Mouse (Mus musculus): ENCODE results near the gene Cpa2.

Cpa2 gene

GRCm38 (mm10) chr6:30549231-30549761 is 7.9 kb downstream of the Cpa2 start:
- DNase-seq, result no peak

- no peak for DNase-seq
These were observed 9.3 kb downstream of the Cpa2 start for GRCm38 (mm10) chr6:30550496-30551192.

- no peak for DNase-seq
These were observed 9.8 kb downstream of the Cpa2 start for GRCm38 (mm10) chr6:30551193-30551515.

- DNase-seq, result no peak
These were observed 10.5 kb downstream of the Cpa2 start for GRCm38 (mm10) chr6:30551644-30552580.

- DNase-seq, result no peak
These were observed 11.2 kb downstream of the Cpa2 start for GRCm38 (mm10) chr6:30552628-30553027.

- DNase-seq, result no peak
These were observed 12.1 kb downstream of the Cpa2 start for GRCm38 (mm10) chr6:30553381-30554010.

GRCm38 (mm10) chr6:30554092-30554491 is 12.7 kb downstream of the Cpa2 start:
- no peak for DNase-seq

GRCm38 (mm10) chr6:30554621-30555170 is 13.3 kb downstream of the Cpa2 start:
- DNase-seq, result no peak

GRCm38 (mm10) chr6:30556080-30556479 is 14.7 kb downstream of the Cpa2 start:
- DNase-seq, result no peak

- DNase-seq, result no peak
These were observed 18.3 kb downstream of the Cpa2 start for GRCm38 (mm10) chr6:30559726-30560125.

- no peak for DNase-seq
These were observed 20.8 kb downstream of the Cpa2 start for GRCm38 (mm10) chr6:30562132-30562531.

- DNase-seq, result no peak
These were observed 22.2 kb downstream of the Cpa2 start for GRCm38 (mm10) chr6:30563575-30563974.

- no peak for DNase-seq
These were observed 22.7 kb downstream of the Cpa2 start for GRCm38 (mm10) chr6:30564051-30564450.

- no peak for DNase-seq
These were observed 26.7 kb downstream of the Cpa2 start, which contains the start of gene Cpa4 for GRCm38 (mm10) chr6:30568069-30568468. Cpa4 (plus strand) TSS chr6:30568369.

- no peak for DNase-seq
These were observed 27.9 kb downstream of the Cpa2 start for GRCm38 (mm10) chr6:30569331-30569730.

- DNase-seq, result no peak
These were observed 28.6 kb downstream of the Cpa2 start for GRCm38 (mm10) chr6:30570012-30570411.

GRCm38 (mm10) chr6:30572456-30573311 is 31.3 kb downstream of the Cpa2 start:
- DNase-seq, result no peak

GRCm38 (mm10) chr6:30573380-30573779 is 32.0 kb downstream of the Cpa2 start:
- DNase-seq, result no peak

GRCm38 (mm10) chr6:30574945-30575344 is 33.6 kb downstream of the Cpa2 start:
- no peak for DNase-seq

- DNase-seq, result no peak
These were observed 35.3 kb downstream of the Cpa2 start for GRCm38 (mm10) chr6:30576477-30577203.

Data from cerebellum, adult 11 months (tissue).